28 mouse cellular contexts compared by ENCODE assay signal in the genomic region with DNA sequence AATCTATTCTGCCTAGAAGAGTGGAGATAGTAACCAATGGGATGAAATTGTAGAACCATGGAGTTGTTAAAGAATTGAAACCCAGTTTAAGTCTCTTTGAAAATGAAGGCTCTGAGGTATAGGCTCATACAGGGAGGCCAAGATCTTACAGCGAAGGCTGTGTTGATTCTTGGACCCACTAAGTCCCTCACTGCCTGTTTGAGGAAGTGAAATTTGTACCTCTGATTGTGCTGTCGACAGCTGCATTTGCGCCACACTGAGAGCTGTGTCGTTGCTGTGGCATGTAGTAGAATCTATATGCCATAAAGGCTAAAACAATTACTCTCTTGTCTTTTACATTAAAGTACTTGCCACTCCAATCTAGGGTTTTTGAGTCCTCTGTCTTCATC. TPM values are rescaled to one million over a fixed set of nuclear protein-coding genes. Genes with fewer than 3 reads are reported as not detected.
DNase-seq lines count a peak whose midpoint lies in the region; ATAC-seq and TF ChIP-seq lines count a peak whose summit lies in the region.
"Had no signal": no experiment of that assay in that cellular context is flagged by ENCODE, and none has a peak within 500 bp of the region (broad histone marks: within the 10 kb centered on the region; RNA-seq: fewer than 3 reads in every experiment).

No protein-coding gene starts in this region.

- DNase-seq in heart, adult 11 months = peak; percentile 33
- no peak for DNase-seq in heart, adult 2 months
- no peak for DNase-seq in kidney, postnatal 14 days
- no peak for DNase-seq in hindbrain, embryonic 10.5 days (ENCODE audit: low spot score)
- DNase-seq in lung, postnatal 4 days = no peak
- DNase-seq: adrenal gland, adult 8-10 months; cerebellum, adult 8-10 months; gastrocnemius, postnatal 14 days; heart, adult 18-20 months; heart, postnatal 14 days; kidney, adult 9 months; kidney, postnatal 10 days; liver; lung, adult 2 months; lung, postnatal 10 days; retina, postnatal 1 day; right cerebral cortex, postnatal 25 days had no signal

- no peak overlapping the region for H3K27ac ChIP-seq in heart, adult 2 months
- H3K27ac ChIP-seq in bone marrow macrophage, adult 2 months (ENCODE audit: insufficient read depth, low read depth, low read length) = peak overlapping the region; percentile 21; the same call in 1 of the 2 replicates
- H3K27ac ChIP-seq in hindbrain, embryonic 10.5 days = no peak overlapping the region
- H3K27ac ChIP-seq: embryonic facial prominence, embryonic 12.5 days; hindbrain, embryonic 12.5 days; hindbrain, postnatal 0 days; intestine, embryonic 15.5 days; liver, embryonic 14.5 days; midbrain, embryonic 13.5 days had no signal

- no peak for TF ChIP-seq CTCF in heart, adult 2 months (IDR thresholded peaks at IDR 0.05)
- no peak for TF ChIP-seq CTCF in bone marrow macrophage, adult 2 months (IDR thresholded peaks at IDR 0.05; ENCODE audit: low read depth, low read length)

- no peaks in the 10 kb centered on the region for H3K36me3 ChIP-seq in heart, adult 2 months (ENCODE audit: control insufficient read depth, insufficient read depth, low read length)
- H3K36me3 ChIP-seq in hindbrain, embryonic 10.5 days = peaks cover 24% of the 10 kb centered on the region
- H3K36me3 ChIP-seq: embryonic facial prominence, embryonic 12.5 days; intestine, embryonic 15.5 days had no signal

- WGBS in heart, adult 2 months = 63% methylated on average over 4 of the region's 4 CpGs
- WGBS in hindbrain, embryonic 10.5 days = 91% methylated on average over 4 of the region's 4 CpGs

- H3K4me3 ChIP-seq in heart, adult 2 months = no peak overlapping the region
- H3K4me3 ChIP-seq in bone marrow macrophage, adult 2 months (ENCODE audit: insufficient read depth, low read length) = no peak overlapping the region
- no peak overlapping the region for H3K4me3 ChIP-seq in hindbrain, embryonic 10.5 days
- H3K4me3 ChIP-seq: embryonic facial prominence, embryonic 12.5 days; hindbrain, embryonic 12.5 days; intestine, embryonic 15.5 days; megakaryocyte, embryonic 14.5 days; midbrain, embryonic 13.5 days had no signal

- ATAC-seq in megakaryocyte progenitor cell, adult 5-6 weeks (replicated peaks; ENCODE audit: poor library complexity) = peak; percentile 77
- ATAC-seq: CD4-positive, CD25-positive, alpha-beta regulatory T cell, adult 4 months; forebrain, embryonic 14.5 days; hindbrain, postnatal 0 days; intestine, embryonic 15.5 days; midbrain, embryonic 13.5 days had no signal

- H3K4me1 ChIP-seq in heart, adult 2 months (ENCODE audit: control insufficient read depth, insufficient read depth, low read length) = no peaks in the 10 kb centered on the region
- H3K4me1 ChIP-seq in bone marrow macrophage, adult 2 months (ENCODE audit: control insufficient read depth, insufficient read depth, low read length) = peaks cover 15% of the 10 kb centered on the region
- peaks cover 11% of the 10 kb centered on the region for H3K4me1 ChIP-seq in hindbrain, embryonic 10.5 days (replicated peaks)
- H3K4me1 ChIP-seq: embryonic facial prominence, embryonic 12.5 days; hindbrain, embryonic 12.5 days; intestine, embryonic 15.5 days; midbrain, embryonic 13.5 days had no signal

- TF ChIP-seq EP300 in heart, adult 2 months (IDR thresholded peaks at IDR 0.05; ENCODE audit: insufficient read depth, low read depth, low read length) = no peak

- no peak for TF ChIP-seq POLR2A in heart, adult 2 months (IDR thresholded peaks at IDR 0.05; ENCODE audit: insufficient read depth, low read depth, low read length)
- no peak for TF ChIP-seq POLR2A in bone marrow macrophage, adult 2 months (IDR thresholded peaks at IDR 0.05; ENCODE audit: borderline replicate concordance, low read depth, low read length)

- H3K79me2 ChIP-seq in heart, adult 2 months (replicated peaks; ENCODE audit: control insufficient read depth, insufficient read depth, low read length) = no peaks in the 10 kb centered on the region

- no peaks in the 10 kb centered on the region for H3K27me3 ChIP-seq in heart, adult 2 months (ENCODE audit: control insufficient read depth, insufficient read depth, low read length)
- no peaks in the 10 kb centered on the region for H3K27me3 ChIP-seq in hindbrain, embryonic 10.5 days (ENCODE audit: insufficient read depth, poor library complexity, severe bottlenecking)
- H3K27me3 ChIP-seq: embryonic facial prominence, embryonic 12.5 days; hindbrain, embryonic 12.5 days; intestine, embryonic 15.5 days; midbrain, embryonic 13.5 days had no signal

- H3K9me3 ChIP-seq in hindbrain, embryonic 10.5 days = no peaks in the 10 kb centered on the region
- H3K9me3 ChIP-seq: embryonic facial prominence, embryonic 12.5 days; hindbrain, embryonic 12.5 days; intestine, embryonic 15.5 days; midbrain, embryonic 13.5 days had no signal

- intact Hi-C loops in heart, adult 2 months (cut with DNase I) = no loop called here

- H3K9ac ChIP-seq in heart, adult 2 months (ENCODE audit: low read depth, low read length) = no peak overlapping the region
- H3K9ac ChIP-seq: embryonic facial prominence, embryonic 12.5 days; hindbrain, embryonic 12.5 days; intestine, embryonic 15.5 days; liver, embryonic 14.5 days; midbrain, embryonic 13.5 days had no signal

RNA-seq across cellular contexts. Expression of a gene that starts 14.4 kb away (rescaled TPM):
- 1 to 10 TPM; 1.7 to 1.9 TPM for total RNA-seq in heart, adult 2 months (2021)
- polyA plus RNA-seq in heart, adult 2 months (2012; rRNA removed) = 1.5 and 2.6 TPM in 2 replicates
- polyA plus RNA-seq in bone marrow macrophage, adult 2 months (2012; ENCODE audit: insufficient read depth, insufficient read length, missing spikeins) = not detected in 2 replicates
- 0.05 TPM in 1 of 2 replicates, not detected in the other for total RNA-seq in megakaryocyte progenitor cell, adult 5-6 weeks (2015)
- total RNA-seq in megakaryocyte progenitor cell, adult 5-6 weeks (2017) = 0.08 TPM in 1 of 2 replicates, not detected in the other
- polyA plus RNA-seq in hindbrain, embryonic 10.5 days (2016; fragmentation: Nextera tagmentation; extraction: Ambion mirVana) = 0.32 and 0.67 TPM in 2 replicates

RNA-seq across cellular contexts. Expression of a gene that starts 47.9 kb away (rescaled TPM):
- total RNA-seq in heart, adult 2 months (2021) = 1 to 10 TPM; 4.3 to 4.6 TPM
- 3.2 and 3.5 TPM in 2 replicates for polyA plus RNA-seq in heart, adult 2 months (2012; rRNA removed)
- 12.8 and 16.6 TPM in 2 replicates for polyA plus RNA-seq in bone marrow macrophage, adult 2 months (2012; ENCODE audit: insufficient read depth, insufficient read length, missing spikeins)
- 26.8 and 37.1 TPM in 2 replicates for total RNA-seq in megakaryocyte progenitor cell, adult 5-6 weeks (2015)
- 17.5 and 27.8 TPM in 2 replicates for total RNA-seq in megakaryocyte progenitor cell, adult 5-6 weeks (2017)
- 21.0 and 22.3 TPM in 2 replicates for polyA plus RNA-seq in hindbrain, embryonic 10.5 days (2016; fragmentation: Nextera tagmentation; extraction: Ambion mirVana)

RNA-seq across cellular contexts. Expression of a gene that starts 48.2 kb away (rescaled TPM):
- 1 to 10 TPM; 4.8 to 5.5 TPM for total RNA-seq in heart, adult 2 months (2021)
- 3.3 and 3.8 TPM in 2 replicates for polyA plus RNA-seq in heart, adult 2 months (2012; rRNA removed)
- 13.0 and 16.2 TPM in 2 replicates for polyA plus RNA-seq in bone marrow macrophage, adult 2 months (2012; ENCODE audit: insufficient read depth, insufficient read length, missing spikeins)
- 9.4 and 9.6 TPM in 2 replicates for total RNA-seq in megakaryocyte progenitor cell, adult 5-6 weeks (2015)
- 15.1 and 28.8 TPM in 2 replicates for total RNA-seq in megakaryocyte progenitor cell, adult 5-6 weeks (2017)
- polyA plus RNA-seq in hindbrain, embryonic 10.5 days (2016; fragmentation: Nextera tagmentation; extraction: Ambion mirVana) = 39.1 and 44.6 TPM in 2 replicates
